Mouse (Mus musculus) A20 (cell line): ENCODE results near the gene Gm13283.
"Not testable (repeated sequence)": the region's sequence is repeated elsewhere in the genome, so short reads cannot be mapped to it uniquely, and the experiment has no call there.

ENCODE experiments used
- DNase-seq: peaks from one replicate; pipeline ENCODE4 v3.0.0-alpha.2; 2011; ENCODE audit warnings: low read depth, low spot score

Gene Gm13283

DNA sequence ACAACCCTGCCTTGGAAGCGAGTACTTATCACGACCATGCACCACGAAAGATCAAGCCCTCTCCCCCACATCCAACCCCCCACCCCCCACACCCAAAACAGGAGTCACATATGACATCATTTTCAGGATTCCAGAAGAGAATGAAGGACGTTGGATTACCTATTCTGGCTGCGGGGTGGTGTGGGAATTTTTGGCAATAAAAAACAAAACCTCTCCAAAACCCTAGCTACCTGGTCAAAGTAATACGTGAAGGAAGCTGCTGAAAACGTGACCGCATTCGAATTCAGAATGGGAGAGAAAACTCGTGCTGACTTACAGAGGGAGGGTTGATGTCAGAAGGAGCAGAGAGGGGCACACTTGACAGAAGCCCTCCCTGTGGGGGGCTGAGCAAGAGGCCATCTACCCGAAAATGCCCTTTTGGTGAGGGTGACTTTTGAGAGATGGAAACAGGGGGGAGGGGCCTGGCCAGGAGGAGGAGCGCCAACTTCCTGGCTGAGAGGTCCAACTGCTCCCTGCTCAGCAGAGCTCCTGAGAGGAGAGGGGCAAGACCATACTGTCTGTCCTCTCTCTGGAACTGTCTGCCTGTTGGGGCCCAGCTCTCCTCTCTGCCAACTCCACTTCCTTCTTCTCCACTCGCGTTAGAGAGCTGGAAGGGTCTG lies at the start of gene Gm13283:
Gene Gm13283, plus strand, starts transcription at position 510 of the 659 bp plus-strand sequence.
- DNase-seq = peak; percentile 4

GRCm38 (mm10) chr4:88714281-88714680 lies 45.6 kb upstream of the Gm13283 start:
- no peak for DNase-seq

DNA sequence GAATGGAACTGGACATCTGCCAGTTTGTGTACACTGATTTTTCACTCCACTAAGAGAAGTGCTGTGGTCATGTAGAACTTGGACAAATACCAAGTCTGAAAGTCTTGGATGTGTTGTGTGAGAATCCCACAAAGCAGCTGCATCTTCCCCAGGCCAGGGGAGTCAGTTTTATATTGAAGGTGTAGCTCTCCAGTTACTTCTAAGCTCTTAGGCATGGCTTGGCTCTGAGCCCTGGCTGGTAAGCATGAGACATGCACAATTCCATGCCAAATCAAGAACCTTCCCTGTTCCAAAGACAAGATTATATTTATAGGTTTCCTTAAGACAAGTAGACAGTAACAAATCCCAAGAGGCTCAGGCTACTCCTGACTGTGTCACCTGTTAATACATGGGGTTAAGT lies 44.9 kb upstream of the Gm13283 start:
- DNase-seq = no peak

DNA sequence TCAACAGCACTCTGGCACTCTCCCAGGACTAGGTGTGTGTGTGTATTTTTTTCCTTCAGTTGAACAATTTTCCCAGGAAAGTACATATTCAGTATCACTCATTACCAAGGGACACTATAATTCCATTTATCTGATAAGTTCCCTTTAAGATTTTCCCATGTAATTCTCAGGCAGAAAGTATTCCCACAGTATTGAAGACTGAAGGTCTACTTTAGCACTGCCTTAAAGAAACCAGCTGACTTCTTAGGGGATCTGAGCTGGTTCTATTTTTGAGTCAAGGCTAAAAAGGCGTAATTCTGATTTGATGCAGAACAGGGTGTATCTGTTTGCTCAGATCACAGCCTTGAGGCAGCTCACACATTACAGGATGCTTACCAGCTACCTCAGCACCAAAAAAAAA lies 41.2 kb upstream of the Gm13283 start:
- no peak for DNase-seq

DNA sequence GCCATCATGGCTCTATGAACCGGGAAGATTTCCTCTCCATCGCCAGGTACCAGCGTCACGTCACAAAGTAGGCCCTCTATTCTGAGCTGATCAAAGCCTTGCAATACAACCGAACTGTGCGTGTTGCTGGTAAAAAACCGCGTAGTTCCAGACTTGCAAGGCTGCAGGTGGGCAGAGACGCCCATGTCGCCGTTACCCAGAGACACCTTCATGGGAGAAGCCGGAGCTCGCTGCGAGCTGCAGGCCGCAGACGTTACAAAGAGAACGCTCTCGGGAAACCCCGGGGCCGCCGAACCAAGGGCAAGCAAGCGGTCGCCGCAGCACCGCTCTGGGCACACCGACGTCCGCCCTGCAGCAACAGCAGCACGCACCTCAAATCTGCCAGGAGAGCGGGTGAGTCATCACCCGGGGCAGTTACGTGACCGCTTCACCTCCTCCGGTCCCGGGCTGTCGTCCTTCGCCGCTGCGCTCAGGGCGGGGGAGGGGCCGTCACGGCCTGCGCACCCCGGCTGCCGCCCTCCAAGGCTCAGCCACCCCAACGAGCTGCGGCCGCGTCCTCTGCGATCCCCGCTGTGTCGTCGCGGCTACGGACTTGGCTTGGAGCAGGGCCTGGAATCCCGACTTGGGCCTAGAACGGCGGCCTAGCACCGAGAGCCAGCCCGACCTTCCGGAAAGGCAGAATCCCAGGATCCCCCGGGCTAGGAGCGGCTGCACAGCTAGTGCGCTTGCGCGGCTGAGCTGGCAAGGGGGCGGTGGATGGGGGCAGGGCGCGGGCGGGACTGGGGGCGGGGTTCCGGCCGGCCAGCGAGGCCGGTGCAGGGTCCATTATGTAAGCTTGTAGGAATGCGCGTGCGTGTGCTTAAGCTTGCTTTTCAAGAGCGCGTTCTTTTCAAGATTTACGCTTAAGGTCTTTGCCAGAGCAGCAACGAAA lies 37.9 kb upstream of the Gm13283 start, which contains the start of the genes Gm26566 and Klhl9:
Gene Gm26566, plus strand, starts transcription at position 15 of the 931 bp plus-strand sequence.
Gene Klhl9, minus strand, starts transcription at position 675 of the 931 bp plus-strand sequence.
- DNase-seq = peak; percentile 93

DNA sequence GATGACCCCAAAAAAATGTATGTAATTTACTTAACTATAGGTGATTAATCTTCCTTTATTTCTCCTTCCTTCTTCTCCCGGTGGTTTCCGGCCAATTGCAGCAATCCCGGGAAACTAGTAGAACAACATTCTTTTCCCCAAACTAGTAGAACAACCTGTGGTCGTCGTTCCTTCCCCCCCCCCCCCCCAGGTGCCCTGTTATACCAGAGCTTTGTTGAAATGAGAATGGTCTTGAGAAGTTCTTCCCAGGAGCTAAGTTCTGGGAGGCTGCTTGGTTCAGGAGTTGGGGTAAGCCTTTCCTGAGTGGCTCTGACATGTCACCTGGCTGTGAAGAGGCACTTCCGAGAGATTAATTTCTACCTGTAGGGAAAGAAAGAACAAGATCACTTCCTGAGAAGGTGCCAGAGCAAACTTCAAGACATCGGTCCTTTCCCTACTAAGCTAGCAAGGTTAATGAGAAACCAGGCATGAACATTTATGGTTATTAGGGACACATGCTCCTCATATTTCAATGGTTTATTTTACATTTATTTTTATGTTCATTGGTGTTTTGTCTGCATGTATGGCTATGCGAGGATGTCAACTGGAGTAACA lies 36.3 kb upstream of the Gm13283 start:
- DNase-seq = no peak

DNA sequence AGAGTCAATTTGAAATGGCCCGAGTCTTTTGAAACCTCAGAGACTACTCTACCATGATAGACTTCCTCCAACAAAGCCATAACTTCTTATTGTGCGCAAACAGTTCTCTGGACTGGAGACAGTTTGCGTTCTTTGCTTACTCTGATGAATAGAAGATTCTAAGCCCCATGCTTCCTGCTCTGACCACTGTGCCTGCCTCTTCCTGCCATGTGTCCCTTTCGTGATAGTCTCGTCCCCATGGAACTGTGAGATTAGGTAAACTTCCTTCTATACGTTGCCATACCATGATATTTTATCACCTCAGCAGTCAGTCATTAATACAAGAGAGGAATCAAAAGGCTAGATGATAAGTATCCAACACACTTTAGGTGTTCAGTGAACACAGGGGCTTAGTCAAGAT lies 33.2 kb upstream of the Gm13283 start:
- no peak for DNase-seq

DNA sequence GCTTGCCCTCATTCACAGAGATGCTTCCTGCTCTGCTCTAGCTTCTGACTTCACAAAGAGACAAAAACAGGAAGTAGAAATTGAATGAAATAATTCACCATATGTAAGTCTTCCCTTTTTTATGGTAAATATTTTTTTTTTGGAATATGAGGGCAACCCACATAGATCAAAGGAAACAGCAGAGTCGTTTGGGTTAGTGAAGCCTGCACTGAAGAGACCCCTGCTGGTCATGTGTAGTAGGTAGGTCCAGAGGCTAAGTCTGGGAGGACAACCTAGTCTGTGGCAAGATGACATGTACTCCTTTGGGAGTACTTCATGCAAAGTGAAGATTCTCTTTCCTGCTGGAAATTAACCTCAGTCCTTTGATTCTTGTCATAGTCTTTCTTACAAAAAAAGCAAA lies 32.6 kb upstream of the Gm13283 start:
- peak; percentile 46 for DNase-seq

- DNase-seq = peak; percentile 70
Observed at GRCm38 (mm10) chr4:88738480-88738879, 21.4 kb upstream of the Gm13283 start.

DNA sequence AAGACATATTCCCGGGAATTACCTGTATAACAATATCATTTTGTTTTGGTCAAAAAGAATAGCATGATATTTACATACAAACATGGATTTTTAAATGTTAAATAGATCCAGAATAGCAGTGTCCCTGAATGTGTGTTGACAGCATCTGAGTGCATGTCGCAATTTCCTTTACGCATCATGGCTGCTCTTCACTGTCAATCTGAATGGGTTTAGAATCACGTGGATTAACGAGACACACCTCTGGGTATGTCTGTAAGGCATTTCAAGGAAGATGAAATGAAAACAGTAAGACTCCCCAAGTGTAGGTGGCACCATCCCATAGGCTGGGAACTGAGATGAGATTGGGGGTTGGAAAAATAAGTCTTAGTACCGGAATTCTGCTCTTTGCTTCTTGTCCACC lies 20.9 kb upstream of the Gm13283 start:
- no peak for DNase-seq

- DNase-seq = no peak
Observed at GRCm38 (mm10) chr4:88741426-88741825, 18.5 kb upstream of the Gm13283 start.

GRCm38 (mm10) chr4:88742771-88743371 lies 17.0 kb upstream of the Gm13283 start:
- DNase-seq = no peak

DNA sequence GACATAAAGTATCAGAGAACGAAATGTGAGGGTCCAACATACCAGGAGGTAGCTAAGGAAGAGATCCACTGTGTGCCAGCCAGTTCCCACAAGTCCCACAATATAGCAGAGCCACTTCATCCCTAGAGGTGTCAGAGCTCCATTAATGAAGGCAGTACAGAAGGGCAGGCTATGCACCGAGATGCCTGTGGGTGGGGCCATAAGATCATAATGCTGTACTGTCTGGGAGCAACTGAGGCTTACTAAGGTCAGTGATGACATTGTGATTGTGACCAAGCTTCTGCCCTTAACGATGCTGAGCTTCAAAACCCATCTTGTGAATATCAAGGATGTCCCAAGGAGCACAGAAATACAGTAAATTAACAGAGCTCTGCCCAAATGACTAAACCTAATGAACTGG lies 15.7 kb upstream of the Gm13283 start:
- peak; percentile 28 for DNase-seq

DNA sequence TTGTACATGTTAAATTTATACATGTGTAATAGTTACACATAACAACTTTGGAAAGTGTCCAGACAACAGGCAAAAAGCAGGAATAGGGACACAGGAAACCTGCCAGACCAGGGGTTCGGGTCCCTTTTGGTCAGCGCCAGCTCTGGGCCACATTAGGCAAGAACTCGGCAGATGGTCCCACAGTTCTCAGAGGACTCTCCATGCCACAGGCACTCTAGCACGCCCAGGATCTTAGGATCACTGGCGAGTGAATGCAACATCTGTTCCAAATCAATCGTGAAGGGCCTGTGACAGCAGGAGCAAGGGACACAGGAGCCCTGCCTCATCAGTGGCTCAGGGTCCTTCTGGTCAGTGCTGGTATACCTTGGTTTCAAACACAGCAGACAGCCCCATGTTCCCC lies 10.0 kb upstream of the Gm13283 start:
- DNase-seq = no peak

DNA sequence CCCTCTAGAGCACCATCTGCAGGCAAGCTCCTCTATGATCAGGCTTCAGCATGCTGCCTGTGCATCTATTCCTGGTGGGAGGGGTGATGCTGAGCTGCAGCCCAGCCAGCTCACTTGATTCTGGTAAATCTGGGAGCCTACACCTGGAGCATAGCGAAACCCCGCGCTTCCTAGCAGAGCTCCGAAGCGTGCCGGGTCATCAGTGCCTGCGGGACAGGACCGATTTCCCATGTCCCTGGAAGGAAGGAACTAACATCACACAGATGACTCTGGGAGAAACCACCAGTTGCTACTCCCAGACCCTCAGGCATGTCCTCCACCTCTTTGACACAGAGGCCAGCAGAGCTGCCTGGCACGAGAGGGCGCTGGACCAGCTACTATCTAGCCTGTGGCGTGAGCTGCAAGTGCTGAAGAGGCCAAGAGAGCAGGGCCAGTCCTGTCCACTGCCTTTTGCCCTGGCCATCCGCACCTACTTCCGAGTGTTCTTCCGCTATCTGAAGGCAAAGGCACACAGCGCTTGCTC lies 5.0 kb upstream of the Gm13283 start, which contains the start of gene Gm13271:
Gene Gm13271, plus strand, starts transcription at position 51 of the 523 bp plus-strand sequence.
- DNase-seq = not testable (repeated sequence)

DNA sequence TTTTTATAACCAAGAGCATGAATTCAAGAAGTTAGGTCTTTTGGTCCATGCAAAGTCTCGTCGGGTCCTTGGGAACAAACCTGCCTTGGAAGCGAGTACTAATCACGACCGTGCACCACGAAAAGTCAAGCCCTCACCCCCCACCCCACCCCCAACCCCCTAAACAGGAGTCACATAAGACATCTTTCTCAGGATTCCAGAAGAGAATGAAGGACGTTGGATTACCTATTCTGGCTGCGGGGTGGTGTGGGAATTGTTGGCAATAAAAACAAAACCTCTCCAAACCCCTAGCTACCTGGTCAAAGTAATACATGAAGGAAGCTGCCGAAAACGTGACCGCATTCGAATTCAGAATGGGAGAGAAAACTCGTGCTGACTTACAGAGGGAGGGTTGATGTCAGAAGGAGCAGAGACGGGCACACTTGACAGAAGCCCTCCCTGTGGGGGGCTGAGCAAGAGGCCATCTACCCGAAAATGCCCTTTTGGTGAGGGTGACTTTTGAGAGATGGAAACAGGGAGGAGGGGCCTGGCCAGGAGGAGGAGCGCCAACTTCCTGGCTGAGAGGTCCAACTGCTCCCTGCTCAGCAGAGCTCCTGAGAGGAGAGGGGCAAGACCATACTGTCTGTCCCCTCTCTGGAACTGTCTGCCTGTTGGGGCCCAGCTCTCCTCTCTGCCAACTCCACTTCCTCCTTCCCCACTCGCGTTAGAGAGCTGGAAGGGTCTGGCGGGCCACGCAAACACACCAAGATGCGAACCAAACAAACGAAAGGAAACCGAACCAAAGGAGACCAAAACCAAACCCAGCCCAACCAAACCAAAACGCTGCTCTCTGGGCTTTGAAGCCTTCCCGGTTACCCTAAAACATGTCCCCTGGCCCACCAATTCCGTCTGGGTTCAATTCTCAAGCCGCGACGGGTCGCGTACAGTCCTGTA lies 3.1 kb upstream of the Gm13283 start:
- peak; percentile 2 for DNase-seq

DNA sequence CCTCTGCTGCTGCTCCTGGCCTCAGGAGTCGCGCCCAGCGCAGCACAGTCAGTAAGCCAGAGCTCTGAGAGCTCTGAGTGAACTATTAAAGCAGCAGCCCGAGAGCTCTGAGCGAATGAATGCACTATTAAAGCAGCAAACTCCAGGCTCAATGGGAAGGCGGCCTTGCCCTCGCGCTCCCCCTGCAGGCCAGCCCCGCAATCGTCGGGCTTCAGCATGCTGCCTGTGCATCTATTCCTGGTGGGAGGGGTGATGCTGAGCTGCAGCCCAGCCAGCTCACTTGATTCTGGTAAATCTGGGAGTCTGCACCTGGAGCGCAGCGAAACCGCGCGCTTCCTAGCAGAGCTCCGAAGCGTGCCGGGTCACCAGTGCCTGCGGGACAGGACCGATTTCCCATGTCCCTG lies 2.3 kb upstream of the Gm13283 start:
- not testable (repeated sequence) for DNase-seq

DNA sequence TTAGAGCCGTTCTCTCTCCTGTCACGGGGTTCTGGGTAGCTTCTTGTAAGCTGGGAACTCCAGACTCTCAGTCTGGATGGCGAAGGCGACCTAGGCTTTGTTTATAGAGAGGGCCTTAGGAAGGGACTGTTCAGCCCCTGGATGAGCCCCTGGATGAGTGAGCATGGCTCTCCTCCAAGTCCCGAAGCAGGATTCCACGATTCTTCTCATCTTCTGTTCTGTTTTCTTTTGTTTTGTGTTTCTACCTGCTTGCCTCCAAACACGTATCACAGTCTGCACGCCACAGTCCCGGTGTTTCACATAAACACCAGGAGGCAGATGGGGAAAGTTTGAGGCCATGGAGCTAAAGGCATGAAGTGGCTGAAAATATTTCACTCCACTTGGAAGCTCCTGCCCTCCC lies 1.2 kb upstream of the Gm13283 start:
- not testable (repeated sequence) for DNase-seq

- not testable (repeated sequence) for DNase-seq
Observed at GRCm38 (mm10) chr4:88760431-88760830, 512 bp downstream of the Gm13283 start.

- not testable (repeated sequence) for DNase-seq
Observed at GRCm38 (mm10) chr4:88761776-88762175, 1.9 kb downstream of the Gm13283 start.
